Mouse (Mus musculus): ENCODE measurements around the gene Dgcr6.

- TF ChIP-seq CTCF (conservative IDR thresholded peaks at IDR 0.05; ENCODE audit: low read length) = no peak
- TF ChIP-seq POU5F1 (IDR thresholded peaks at IDR 0.05; ENCODE audit: borderline replicate concordance, low read length) = no peak
These were observed 7.7 kb upstream of the Dgcr6 start for GRCm38 (mm10) chr16:18044991-18045390.
